Mouse (Mus musculus) lung, postnatal 0 days (tissue): ENCODE data around the gene Pld5. TPM values are rescaled to one million over a fixed set of nuclear protein-coding genes. Genes with fewer than 3 reads are reported as not detected.
A peak's percentile ranks its signal among the peaks of the same experiment; 100 is the strongest.

Experiments
- ATAC-seq: fragments of 200-750 bp; cut with Nextera tagmentation; 2 replicates; pipeline ENCODE4 v1.8.0; 2017; ENCODE audit warnings: moderate library complexity
- DNase-seq: peaks from one replicate; pipeline ENCODE4 v3.0.0-alpha.2; 2016; ENCODE audit warnings: low spot score
- H3K27ac ChIP-seq: fragments of 300-500 bp; sonication (generic); 2 replicates; pipeline ENCODE4 v1.5.1; 2014; ENCODE audit warnings: antibody characterized with exemption, mild to moderate bottlenecking, low read length, mixed read lengths
- H3K27me3 ChIP-seq: fragments of 300-500 bp; sonication (generic); replicated peaks from 2 replicates; pipeline ENCODE4 v1.6.1; 2014; ENCODE audit warnings: low read length, mixed read lengths; ENCODE audit not compliant: insufficient read depth
- H3K36me3 ChIP-seq: fragments of 300-500 bp; sonication (generic); 2 replicates; pipeline ENCODE4 v1.6.1; 2014; ENCODE audit warnings: low read length, mixed read lengths; ENCODE audit not compliant: insufficient read depth
- H3K4me1 ChIP-seq: fragments of 300-500 bp; sonication (generic); 2 replicates; pipeline ENCODE4 v1.6.1; 2014; ENCODE audit warnings: antibody characterized with exemption, low read depth, low read length, mixed read lengths; ENCODE audit not compliant: insufficient read depth
- H3K4me2 ChIP-seq: fragments of 300-500 bp; sonication (generic); replicated peaks from 2 replicates; pipeline ENCODE4 v1.6.1; 2014; ENCODE audit warnings: low read depth, mild to moderate bottlenecking, low read length, moderate library complexity, mixed read lengths
- H3K4me3 ChIP-seq: fragments of 300-500 bp; sonication (generic); 2 replicates; pipeline ENCODE4 v1.5.1; 2014; ENCODE audit warnings: low read depth, low read length
- H3K9ac ChIP-seq: fragments of 300-500 bp; sonication (generic); replicated peaks from 2 replicates; pipeline ENCODE4 v1.6.1; 2014; ENCODE audit warnings: low read depth, mild to moderate bottlenecking
- H3K9me3 ChIP-seq: fragments of 300-500 bp; sonication (generic); 2 replicates; pipeline ENCODE4 v1.6.1; 2016; ENCODE audit warnings: low read length, mixed read lengths
- CTCF ChIP-seq: IDR thresholded peaks from 2 replicates; pipeline ENCODE4 v1.5.1; 2016; ENCODE audit warnings: antibody characterized with exemption, mild to moderate bottlenecking
- EP300 ChIP-seq: IDR thresholded peaks from 2 replicates; pipeline ENCODE4 v1.6.1; 2016; ENCODE audit warnings: antibody characterized with exemption, mild to moderate bottlenecking, control low read depth
- WGBS: fragments of 180-500 bp; shearing (Covaris S2); extraction: QIAGEN DNeasy Blood & Tissue Kit; methylation state at CpG from one replicate; pipeline ENCODE4 v1.1.7; 2014; 5-methylcytosine and 5-hydroxymethylcytosine counted together
- polyA plus RNA-seq: library from polyadenylated mRNA; unstranded; fragments of >200 nt; fragmentation: Nextera tagmentation; extraction: Ambion mirVana; gene quantifications from 2 replicates; pipeline ENCODE4 v1.2.1, GENCODE M21; 2015

Gene Pld5
- polyA plus RNA-seq, 1 experiment from 2014 or later: 0.26 TPM

DNA sequence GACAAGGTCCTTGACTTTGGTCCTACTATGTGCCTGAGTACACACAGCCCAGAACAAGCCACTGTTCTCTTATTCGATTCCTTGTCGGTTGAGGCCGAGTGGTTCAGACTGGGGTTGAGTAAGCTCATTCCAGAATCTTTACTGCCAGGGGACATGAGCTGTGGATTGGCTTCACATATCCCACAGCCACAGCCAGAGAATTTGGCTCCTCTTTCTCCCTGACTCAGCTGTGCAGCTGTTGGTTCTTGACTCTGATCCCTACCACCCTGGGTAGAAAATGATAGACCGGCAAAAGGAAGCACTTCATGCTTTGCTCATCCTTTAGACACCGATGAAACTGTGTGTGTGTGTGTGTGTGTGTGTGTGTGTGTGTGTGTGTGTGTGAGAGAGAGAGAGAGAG, 343.7 kb downstream of the Pld5 start:
- no peak overlapping the region for H3K4me2 ChIP-seq
- H3K9me3 ChIP-seq: no peaks in the 10 kb centered on the region
- 85% methylated on average over 5 of the region's 5 CpGs for WGBS
- H3K27me3 ChIP-seq: no peaks in the 10 kb centered on the region
- H3K4me1 ChIP-seq: no peaks in the 10 kb centered on the region
- H3K27ac ChIP-seq: no peak overlapping the region
- no peak overlapping the region for H3K9ac ChIP-seq
- H3K4me3 ChIP-seq: no peak overlapping the region
- no peak for DNase-seq
- TF ChIP-seq CTCF (no peak), EP300 (no peak)
- H3K36me3 ChIP-seq: no peaks in the 10 kb centered on the region
- no peak for ATAC-seq

DNA sequence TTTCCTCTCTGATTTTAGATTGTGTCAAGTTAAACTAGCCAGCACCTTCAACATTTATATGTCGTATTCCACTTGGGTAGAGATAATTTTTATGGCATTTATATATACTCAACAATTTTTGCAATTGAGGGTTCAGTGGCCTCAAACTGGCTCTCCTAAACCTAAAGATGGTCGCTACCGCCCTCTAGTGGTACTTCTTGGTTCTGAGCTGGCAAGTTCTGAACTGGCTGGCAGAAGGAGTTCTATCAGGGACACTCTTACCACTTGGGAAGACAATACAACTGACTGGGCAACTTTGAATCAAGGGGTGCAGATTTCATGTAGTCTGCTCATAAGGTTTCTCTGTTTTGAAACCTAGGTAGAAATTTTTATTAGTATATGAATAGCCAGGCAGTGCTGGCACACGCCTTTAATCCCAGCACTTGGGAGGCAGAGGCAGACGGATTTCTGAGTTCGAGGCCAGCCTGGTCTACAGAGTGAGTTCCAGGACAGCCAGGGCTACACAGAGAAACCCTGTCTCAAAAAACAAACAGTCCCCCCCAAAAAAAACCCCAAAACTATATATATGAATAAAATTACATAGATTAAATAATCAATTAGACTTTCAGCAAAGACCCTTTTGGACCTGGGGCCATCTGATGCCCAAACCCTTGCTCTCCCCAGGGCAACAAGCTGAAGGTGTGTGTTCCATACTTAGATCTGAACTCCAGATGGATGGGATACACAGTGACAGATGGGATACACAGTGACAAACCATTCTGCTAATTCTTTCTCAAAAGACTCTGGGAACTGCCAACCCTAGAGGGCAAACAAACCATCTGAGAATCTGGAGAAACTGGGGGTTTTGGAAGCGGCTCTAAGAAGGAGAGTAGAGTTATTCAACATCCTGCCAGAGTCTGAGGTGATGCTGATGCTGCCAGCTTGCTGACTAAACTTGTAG, 351.0 kb downstream of the Pld5 start:
- Histone ChIP-seq H3K9me3 (no peaks in the 10 kb centered on the region), H3K9ac (no peak overlapping the region), H3K4me1 (no peaks in the 10 kb centered on the region), H3K27me3 (no peaks in the 10 kb centered on the region), H3K4me2 (no peak overlapping the region), H3K4me3 (no peak overlapping the region), H3K36me3 (no peaks in the 10 kb centered on the region), H3K27ac (no peak overlapping the region)
- TF ChIP-seq EP300 (no peak), CTCF (peak; percentile 85)
- no peak for ATAC-seq
- DNase-seq: peak; percentile 69
- 46% methylated on average over 7 of the region's 7 CpGs for WGBS

- no peak overlapping the region for H3K4me3 ChIP-seq
- H3K36me3 ChIP-seq: no peaks in the 10 kb centered on the region
- no peak for DNase-seq
- 86% methylated on average over 8 of the region's 8 CpGs for WGBS
- no peak overlapping the region for H3K4me2 ChIP-seq
- H3K9me3 ChIP-seq: no peaks in the 10 kb centered on the region
- H3K27me3 ChIP-seq: no peaks in the 10 kb centered on the region
- TF ChIP-seq CTCF (no peak), EP300 (no peak)
- no peaks in the 10 kb centered on the region for H3K4me1 ChIP-seq
- no peak for ATAC-seq
- no peak overlapping the region for H3K27ac ChIP-seq
- H3K9ac ChIP-seq: no peak overlapping the region
Observed at GRCm38 (mm10) chr1:175921091-175921490, 354.0 kb downstream of the Pld5 start.

DNA sequence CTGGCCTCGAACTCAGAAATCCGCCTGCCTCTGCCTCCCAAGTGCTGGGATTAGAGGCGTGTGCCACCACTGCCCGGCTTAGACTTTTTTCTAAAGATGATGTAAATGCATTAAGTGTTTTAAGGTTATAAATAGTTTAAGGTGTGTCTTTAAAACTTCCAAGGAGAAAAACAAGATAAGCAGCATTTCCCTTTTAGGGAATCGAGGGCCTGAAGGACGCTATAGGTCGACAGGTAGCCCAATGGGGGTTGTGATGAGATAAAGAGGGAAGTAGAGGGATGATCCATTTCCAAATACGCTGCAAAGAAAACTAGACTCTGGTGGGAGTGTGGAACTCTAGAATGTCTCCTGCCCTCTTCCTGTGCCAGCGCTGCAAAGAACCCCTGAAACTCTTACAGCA, 355.1 kb downstream of the Pld5 start, which contains the start of gene Gm38100:
TSS of gene Gm38100 (plus strand) at position 301 of the 400 bp plus-strand sequence.
- TF ChIP-seq EP300 (no peak), CTCF (no peak)
- no peak within 1 kb of the TSS for H3K4me2 ChIP-seq
- H3K36me3 ChIP-seq: no peaks in the 10 kb centered on the region
- no peaks in the 10 kb centered on the region for H3K4me1 ChIP-seq
- no peak within 1 kb of the TSS for H3K27ac ChIP-seq
- DNase-seq (no peak), ATAC-seq (no peak)
- H3K9me3 ChIP-seq: no peaks in the 10 kb centered on the region
- H3K4me3 ChIP-seq: no peak within 1 kb of the TSS
- no peaks in the 10 kb centered on the region for H3K27me3 ChIP-seq
- H3K9ac ChIP-seq: no peak within 1 kb of the TSS
- 82% methylated on average over 9 of the region's 9 CpGs for WGBS

GRCm38 (mm10) chr1:175913728-175914303, 361.3 kb downstream of the Pld5 start:
- DNase-seq: no peak
- Histone ChIP-seq H3K4me3 (no peak overlapping the region), H3K4me2 (no peak overlapping the region), H3K9me3 (no peaks in the 10 kb centered on the region), H3K36me3 (0 out of 2 replicates have a peak, but pooled peaks cover 1% of the 10 kb centered on the region), H3K4me1 (no peaks in the 10 kb centered on the region), H3K9ac (no peak overlapping the region), H3K27me3 (no peaks in the 10 kb centered on the region), H3K27ac (no peak overlapping the region)
- no peak for ATAC-seq
- WGBS: 60% methylated on average over 5 of the region's 5 CpGs
- TF ChIP-seq EP300 (no peak), CTCF (no peak)
